Mouse (Mus musculus) lung, postnatal 0 days (tissue): ENCODE measurements at regions not wholly inside any gene's neighbourhood (a gene's known extent, or its start where the extent isn't known, plus 50 kb on each side); places are given as distances from the start of the nearest gene placed in this dataset.

Experiments used
- ATAC-seq: fragments of 200-750 bp; cut with Nextera tagmentation; 2 replicates; pipeline ENCODE4 v1.8.0; 2017; ENCODE audit warnings: moderate library complexity
- DNase-seq: peaks from one replicate; pipeline ENCODE4 v3.0.0-alpha.2; 2016; ENCODE audit warnings: low spot score
- H3K27ac ChIP-seq: fragments of 300-500 bp; sonication (generic); 2 replicates; pipeline ENCODE4 v1.5.1; 2014; ENCODE audit warnings: antibody characterized with exemption, mild to moderate bottlenecking, low read length, mixed read lengths
- H3K27me3 ChIP-seq: fragments of 300-500 bp; sonication (generic); replicated peaks from 2 replicates; pipeline ENCODE4 v1.6.1; 2014; ENCODE audit warnings: low read length, mixed read lengths; ENCODE audit not compliant: insufficient read depth
- H3K36me3 ChIP-seq: fragments of 300-500 bp; sonication (generic); 2 replicates; pipeline ENCODE4 v1.6.1; 2014; ENCODE audit warnings: low read length, mixed read lengths; ENCODE audit not compliant: insufficient read depth
- H3K4me1 ChIP-seq: fragments of 300-500 bp; sonication (generic); 2 replicates; pipeline ENCODE4 v1.6.1; 2014; ENCODE audit warnings: antibody characterized with exemption, low read depth, low read length, mixed read lengths; ENCODE audit not compliant: insufficient read depth
- H3K4me2 ChIP-seq: fragments of 300-500 bp; sonication (generic); replicated peaks from 2 replicates; pipeline ENCODE4 v1.6.1; 2014; ENCODE audit warnings: low read depth, mild to moderate bottlenecking, low read length, moderate library complexity, mixed read lengths
- H3K4me3 ChIP-seq: fragments of 300-500 bp; sonication (generic); 2 replicates; pipeline ENCODE4 v1.5.1; 2014; ENCODE audit warnings: low read depth, low read length
- H3K9ac ChIP-seq: fragments of 300-500 bp; sonication (generic); replicated peaks from 2 replicates; pipeline ENCODE4 v1.6.1; 2014; ENCODE audit warnings: low read depth, mild to moderate bottlenecking
- H3K9me3 ChIP-seq: fragments of 300-500 bp; sonication (generic); 2 replicates; pipeline ENCODE4 v1.6.1; 2016; ENCODE audit warnings: low read length, mixed read lengths
- CTCF ChIP-seq: IDR thresholded peaks from 2 replicates; pipeline ENCODE4 v1.5.1; 2016; ENCODE audit warnings: antibody characterized with exemption, mild to moderate bottlenecking
- EP300 ChIP-seq: IDR thresholded peaks from 2 replicates; pipeline ENCODE4 v1.6.1; 2016; ENCODE audit warnings: antibody characterized with exemption, mild to moderate bottlenecking, control low read depth
- WGBS: fragments of 180-500 bp; shearing (Covaris S2); extraction: QIAGEN DNeasy Blood & Tissue Kit; methylation state at CpG from one replicate; pipeline ENCODE4 v1.1.7; 2014; 5-methylcytosine and 5-hydroxymethylcytosine counted together

- Histone ChIP-seq H3K27me3 (no peaks in the 10 kb centered on the region), H3K36me3 (no peaks in the 10 kb centered on the region), H3K9me3 (no peaks in the 10 kb centered on the region), H3K4me1 (no peaks in the 10 kb centered on the region), H3K4me2 (no peak overlapping the region), H3K4me3 (no peak overlapping the region), H3K9ac (no peak overlapping the region), H3K27ac (no peak overlapping the region)
- WGBS, result 37% methylated on average over 2 of the region's 2 CpGs
- no peak for ATAC-seq
- TF ChIP-seq CTCF (peak; percentile 15), EP300 (no peak)
- DNase-seq, result no peak
These were observed 232.0 kb downstream of the Nap1l3 start for GRCm38 (mm10) chrX:122165179-122165578.
